Mouse (Mus musculus) midbrain, embryonic 16.5 days (tissue): ENCODE results near the gene Nap1l4. TPM values are rescaled to one million over a fixed set of nuclear protein-coding genes. Genes with fewer than 3 reads are reported as not detected.

ENCODE experiments used
- ATAC-seq: fragments of 200-750 bp; cut with Nextera tagmentation; 2 replicates; pipeline ENCODE4 v1.8.0; 2017; ENCODE audit warnings: moderate TSS enrichment
- H3K27ac ChIP-seq: fragments of 300-500 bp; sonication (generic); 2 replicates; pipeline ENCODE4 v1.5.1; 2014; ENCODE audit warnings: mild to moderate bottlenecking, low read length, mixed read lengths
- H3K27me3 ChIP-seq: fragments of 300-500 bp; sonication (generic); 2 replicates; pipeline ENCODE4 v1.6.1; 2014; ENCODE audit warnings: low read depth, low read length, mixed read lengths; ENCODE audit not compliant: control insufficient read depth, insufficient read depth
- H3K36me3 ChIP-seq: fragments of 300-500 bp; sonication (generic); 2 replicates; pipeline ENCODE4 v1.6.1; 2014; ENCODE audit warnings: mild to moderate bottlenecking, low read length, moderate library complexity, mixed read lengths; ENCODE audit not compliant: control insufficient read depth, insufficient read depth
- H3K4me1 ChIP-seq: fragments of 300-500 bp; sonication (generic); 2 replicates; pipeline ENCODE4 v1.6.1; 2014; ENCODE audit warnings: mild to moderate bottlenecking, low read length, mixed read lengths; ENCODE audit not compliant: control insufficient read depth, insufficient read depth
- H3K4me2 ChIP-seq: fragments of 300-500 bp; sonication (generic); 2 replicates; pipeline ENCODE4 v1.6.1; 2014; ENCODE audit warnings: mild to moderate bottlenecking, low read length, mixed read lengths
- H3K4me3 ChIP-seq: fragments of 300-500 bp; sonication (generic); 2 replicates; pipeline ENCODE4 v1.5.1; 2014; ENCODE audit warnings: low read depth, mild to moderate bottlenecking, low read length, moderate library complexity, mixed read lengths
- H3K9ac ChIP-seq: fragments of 300-500 bp; sonication (generic); 2 replicates; pipeline ENCODE4 v1.6.1; 2014; ENCODE audit warnings: low read depth, low read length, mixed read lengths
- H3K9me3 ChIP-seq: fragments of 300-500 bp; sonication (generic); replicated peaks from 2 replicates; pipeline ENCODE4 v1.6.1; 2014; ENCODE audit warnings: mild to moderate bottlenecking, low read length, mixed read lengths; ENCODE audit not compliant: control insufficient read depth, poor library complexity, severe bottlenecking
- WGBS: fragments of 180-500 bp; shearing (Covaris S2); extraction: QIAGEN DNeasy Blood & Tissue Kit; methylation state at CpG from one replicate; pipeline ENCODE4 v1.1.7; 2014; 5-methylcytosine and 5-hydroxymethylcytosine counted together
- polyA plus RNA-seq: library from polyadenylated mRNA; unstranded; fragments of >200 nt; fragmentation: Nextera tagmentation; extraction: Ambion mirVana; gene quantifications from 2 replicates; pipeline ENCODE4 v1.2.1, GENCODE M21; 2015

Nap1l4 gene
- polyA plus RNA-seq, 1 experiment from 2014 or later: 327 TPM

DNA sequence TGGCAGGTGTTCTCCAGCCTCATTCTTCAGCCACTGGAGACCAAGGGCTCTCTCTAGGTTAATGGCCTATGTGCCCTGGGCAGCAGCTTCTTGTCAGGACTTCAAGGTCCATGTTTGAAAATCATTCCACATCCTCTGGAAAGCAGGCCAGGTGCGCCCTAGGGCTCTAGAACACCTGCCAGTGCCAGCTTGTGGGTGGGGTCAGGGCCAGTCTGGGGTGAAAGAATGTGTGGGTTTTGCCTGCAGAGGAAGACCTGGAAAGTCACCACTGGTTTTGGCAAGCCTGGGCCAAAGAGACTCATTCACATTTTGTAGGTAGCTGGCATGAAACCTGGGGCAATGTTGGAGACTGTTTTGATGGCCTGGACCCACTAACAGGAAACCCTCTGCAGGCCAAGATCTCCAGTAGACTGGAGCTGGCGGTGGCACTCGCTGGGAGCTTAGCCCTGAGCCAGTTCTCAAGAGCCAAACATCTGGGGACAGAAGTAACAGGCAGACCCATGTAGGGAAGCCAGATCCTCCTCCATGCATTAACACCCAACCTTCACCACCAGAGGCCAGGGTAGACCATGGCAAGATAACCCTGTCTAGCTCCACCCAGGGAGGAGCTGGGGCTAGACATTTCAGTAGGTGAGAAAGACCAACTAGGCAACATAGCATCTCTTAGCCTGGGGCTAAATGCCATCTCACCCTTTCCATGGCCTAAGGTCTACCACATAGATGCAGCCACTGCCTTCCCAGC, 38.1 kb downstream of the Nap1l4 start:
- Histone ChIP-seq H3K4me2 (no peak overlapping the region), H3K4me3 (no peak overlapping the region), H3K9ac (no peak overlapping the region), H3K36me3 (peaks cover 21% of the 10 kb centered on the region), H3K9me3 (no peaks in the 10 kb centered on the region), H3K4me1 (no peaks in the 10 kb centered on the region), H3K27me3 (no peaks in the 10 kb centered on the region), H3K27ac (no peak overlapping the region)
- no peak for ATAC-seq
- WGBS: 92% methylated on average over 3 of the region's 3 CpGs

DNA sequence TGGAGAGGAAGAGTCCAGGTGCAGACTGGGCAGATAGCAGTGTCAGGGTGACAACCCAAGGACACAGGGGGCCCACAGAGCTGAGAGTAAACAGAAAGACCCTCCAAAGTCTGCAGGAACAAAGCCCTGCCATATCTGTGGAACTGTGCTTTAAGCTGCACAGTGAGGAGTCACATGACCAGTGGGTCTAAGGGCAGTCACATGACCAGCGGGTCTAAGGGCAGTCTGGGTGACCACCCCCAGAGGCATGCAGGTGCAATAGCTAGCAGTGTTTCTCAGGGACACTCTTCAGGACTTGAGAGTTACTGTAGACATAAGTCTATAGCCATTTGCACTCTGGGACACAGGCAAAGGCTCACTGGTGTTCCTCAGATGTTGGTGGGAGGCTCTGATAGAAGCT, 39.3 kb downstream of the Nap1l4 start:
- H3K9me3 ChIP-seq: no peaks in the 10 kb centered on the region
- H3K9ac ChIP-seq: no peak overlapping the region
- no peak for ATAC-seq
- H3K4me2 ChIP-seq: no peak overlapping the region
- 67% methylated on average over 1 of the region's 1 CpGs for WGBS
- H3K27ac ChIP-seq: no peak overlapping the region
- H3K4me3 ChIP-seq: no peak overlapping the region
- H3K4me1 ChIP-seq: no peaks in the 10 kb centered on the region
- H3K36me3 ChIP-seq: peaks cover 12% of the 10 kb centered on the region
- peaks cover 7% of the 10 kb centered on the region for H3K27me3 ChIP-seq

DNA sequence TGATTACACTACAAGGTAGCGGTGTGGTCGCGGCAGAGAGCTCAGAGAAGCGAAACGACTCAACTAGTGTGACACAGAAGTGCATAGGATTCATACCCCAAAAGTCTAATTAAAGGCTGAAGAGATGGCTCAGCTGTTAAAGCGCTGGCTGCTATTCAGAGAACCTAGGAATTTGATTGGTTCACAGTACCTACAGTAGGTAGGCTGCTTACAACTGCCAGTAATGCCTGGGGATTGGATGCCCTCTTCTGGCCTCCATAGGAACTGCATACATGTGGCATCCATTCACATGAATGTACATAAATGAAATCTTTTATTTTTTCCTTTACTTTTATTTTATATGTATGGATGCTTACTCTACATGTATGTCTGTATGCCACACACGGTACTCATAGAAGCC, 42.2 kb downstream of the Nap1l4 start:
- peaks cover 30% of the 10 kb centered on the region for H3K27me3 ChIP-seq

DNA sequence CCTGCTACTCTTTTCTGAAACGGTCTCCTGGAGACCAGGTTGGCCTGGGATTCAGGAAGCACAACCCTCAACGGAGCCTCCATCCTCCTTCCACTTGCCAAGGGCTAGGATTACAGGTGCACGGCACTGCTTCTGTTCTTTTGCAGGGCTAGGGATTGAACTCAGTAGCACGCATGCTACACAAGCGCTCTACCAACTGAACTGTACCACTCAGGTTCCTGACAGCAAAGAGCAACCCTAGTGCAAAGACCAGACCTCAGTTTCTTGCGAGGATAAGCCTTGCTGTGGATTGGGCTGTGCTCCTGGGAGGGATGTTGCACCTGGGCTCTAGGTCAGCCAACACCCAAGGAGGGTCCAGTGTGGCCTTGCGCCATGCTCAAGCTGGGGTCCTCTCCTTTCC, 42.6 kb downstream of the Nap1l4 start:
- WGBS: 69% methylated on average over 7 of the region's 7 CpGs
- no peak overlapping the region for H3K4me2 ChIP-seq
- no peak overlapping the region for H3K4me3 ChIP-seq
- H3K27me3 ChIP-seq: peaks cover 33% of the 10 kb centered on the region
- no peaks in the 10 kb centered on the region for H3K36me3 ChIP-seq
- H3K9ac ChIP-seq: no peak overlapping the region
- ATAC-seq: no peak
- no peaks in the 10 kb centered on the region for H3K9me3 ChIP-seq
- no peak overlapping the region for H3K27ac ChIP-seq
- H3K4me1 ChIP-seq: peaks cover 11% of the 10 kb centered on the region

More for the DNA sequence above, 42.2 kb downstream of the Nap1l4 start:
- Histone ChIP-seq H3K9me3 (no peaks in the 10 kb centered on the region), H3K27ac (no peak overlapping the region), H3K9ac (no peak overlapping the region), H3K36me3 (no peaks in the 10 kb centered on the region), H3K4me3 (no peak overlapping the region), H3K4me1 (peaks cover 8% of the 10 kb centered on the region), H3K4me2 (no peak overlapping the region)
- ATAC-seq: no peak
- 26% methylated on average over 7 of the region's 7 CpGs for WGBS

DNA sequence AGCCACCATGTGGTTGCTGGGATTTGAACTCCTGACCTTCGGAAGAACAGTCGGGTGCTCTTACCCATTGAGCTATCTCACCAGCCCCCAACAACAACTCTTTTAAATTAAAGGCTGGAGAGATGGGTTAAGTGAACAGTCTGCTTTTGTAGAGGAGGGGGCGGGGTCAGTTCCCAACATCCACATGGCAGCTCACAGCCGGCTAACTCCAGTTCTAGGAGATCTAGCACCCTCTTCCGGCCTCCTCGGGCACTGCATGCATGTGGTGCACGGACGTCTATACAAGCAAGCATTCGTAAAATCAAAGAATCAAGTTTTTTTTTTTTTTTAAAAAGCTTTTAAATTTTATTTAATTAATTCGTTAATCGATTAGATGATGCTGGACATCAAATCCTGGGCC, 43.1 kb downstream of the Nap1l4 start:
- 32% methylated on average over 11 of the region's 11 CpGs for WGBS
- Histone ChIP-seq H3K9ac (no peak overlapping the region), H3K27me3 (peaks cover 36% of the 10 kb centered on the region), H3K36me3 (no peaks in the 10 kb centered on the region), H3K9me3 (no peaks in the 10 kb centered on the region), H3K4me1 (peaks cover 11% of the 10 kb centered on the region), H3K27ac (no peak overlapping the region), H3K4me2 (no peak overlapping the region), H3K4me3 (no peak overlapping the region)
- ATAC-seq: no peak

DNA sequence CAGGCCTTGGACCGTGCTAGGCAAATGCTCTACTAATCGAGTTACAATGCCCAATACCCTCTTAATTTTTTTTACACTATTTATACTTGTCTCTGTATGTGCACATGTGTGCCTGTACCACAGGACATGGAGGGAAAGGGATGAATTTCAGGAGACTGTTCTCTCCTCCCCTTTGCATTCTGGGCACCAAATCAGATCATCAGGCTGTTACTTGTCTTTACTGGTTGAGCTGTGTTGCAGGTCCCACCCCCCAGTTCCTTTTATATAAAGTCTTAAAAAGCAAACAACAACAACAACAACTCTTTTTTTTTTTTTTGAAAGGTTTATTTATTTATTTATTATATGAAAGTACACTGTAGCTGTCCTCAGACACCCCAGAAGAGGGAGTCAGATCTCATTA, 43.5 kb downstream of the Nap1l4 start:
- no peaks in the 10 kb centered on the region for H3K36me3 ChIP-seq
- H3K9me3 ChIP-seq: no peaks in the 10 kb centered on the region
- H3K27ac ChIP-seq: no peak overlapping the region
- H3K27me3 ChIP-seq: peaks cover 41% of the 10 kb centered on the region
- peaks cover 11% of the 10 kb centered on the region for H3K4me1 ChIP-seq
- ATAC-seq: no peak
- H3K9ac ChIP-seq: no peak overlapping the region
- no peak overlapping the region for H3K4me3 ChIP-seq
- H3K4me2 ChIP-seq: no peak overlapping the region
- 96% methylated on average over 2 of the region's 2 CpGs for WGBS

DNA sequence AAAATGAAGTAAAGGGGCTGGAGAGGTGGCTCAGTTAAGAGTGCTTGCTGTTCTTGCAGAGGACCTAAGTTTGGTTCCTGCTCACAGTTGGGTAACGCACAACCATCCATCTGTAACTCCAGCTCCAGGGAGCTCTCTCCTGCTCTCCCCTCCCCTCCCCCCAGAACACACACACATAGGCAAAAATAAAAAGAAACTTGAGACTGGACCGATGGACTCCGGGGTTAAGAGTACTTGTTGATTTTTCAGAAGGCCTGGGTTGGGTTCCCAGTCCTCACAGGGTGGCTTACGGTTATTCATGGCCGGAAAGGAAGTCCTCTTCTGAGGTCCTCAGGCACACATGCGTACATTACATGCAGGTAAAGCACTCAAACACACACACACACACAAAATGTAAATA, 45.0 kb downstream of the Nap1l4 start:
- Histone ChIP-seq H3K27ac (no peak overlapping the region), H3K4me1 (peaks cover 11% of the 10 kb centered on the region), H3K9ac (no peak overlapping the region), H3K4me2 (no peak overlapping the region), H3K9me3 (no peaks in the 10 kb centered on the region), H3K27me3 (peaks cover 49% of the 10 kb centered on the region), H3K36me3 (no peaks in the 10 kb centered on the region), H3K4me3 (no peak overlapping the region)
- ATAC-seq: no peak
- 91% methylated on average over 6 of the region's 6 CpGs for WGBS

DNA sequence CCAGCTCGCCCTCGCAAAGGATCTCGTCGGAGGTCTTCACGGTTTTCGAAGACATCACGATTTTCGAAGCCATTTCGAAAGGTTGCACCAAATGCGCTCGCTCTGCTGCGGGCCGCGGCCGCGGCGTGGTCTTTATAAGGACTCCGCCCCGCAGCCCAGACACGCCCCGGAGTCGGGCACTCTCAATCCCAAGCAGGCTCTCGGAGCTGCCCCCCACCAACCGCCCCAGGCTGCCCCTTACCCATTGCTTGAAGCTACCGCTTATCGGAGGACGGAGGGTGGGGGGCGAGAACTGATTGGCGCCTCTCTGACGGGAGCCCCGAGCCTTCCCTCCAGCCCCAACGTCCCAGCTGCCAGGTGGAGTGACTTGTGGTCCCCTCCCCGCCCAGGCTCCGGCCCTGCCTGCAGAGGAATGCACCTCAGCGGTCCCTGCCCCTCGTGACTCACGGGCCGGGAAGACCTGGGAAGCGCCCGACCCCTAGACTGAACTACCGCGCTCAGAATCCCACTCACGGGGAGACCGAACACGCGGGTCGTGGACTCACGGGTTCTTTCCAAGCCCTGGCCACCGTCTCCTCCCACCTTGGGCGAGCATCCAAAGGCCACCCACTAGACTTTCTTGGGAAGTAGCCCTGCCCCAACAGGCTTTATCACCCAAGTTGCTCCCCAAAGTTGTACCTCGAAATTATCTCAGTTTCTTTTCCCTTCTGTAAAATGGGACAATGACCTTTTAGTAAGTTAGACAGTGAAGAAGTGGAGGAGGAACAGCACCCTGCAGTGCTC, 46.3 kb downstream of the Nap1l4 start, which contains the start of gene Phlda2:
Gene Phlda2, minus strand, starts transcription at position 733 of the 783 bp plus-strand sequence.
- Histone ChIP-seq H3K27me3 (peaks cover 50% of the 10 kb centered on the region), H3K4me2 (peak within 1 kb of the TSS; percentile 64), H3K4me3 (peak within 1 kb of the TSS; percentile 41), H3K9me3 (no peaks in the 10 kb centered on the region), H3K4me1 (peaks cover 11% of the 10 kb centered on the region), H3K27ac (no peak within 1 kb of the TSS), H3K36me3 (no peaks in the 10 kb centered on the region), H3K9ac (peak within 1 kb of the TSS; percentile 44; the same call in 1 of the 2 replicates)
- no peak for ATAC-seq
- WGBS: 4% methylated on average over 51 of the region's 51 CpGs
